Mouse (Mus musculus): ENCODE data around the gene Zfp219. TPM values are rescaled to one million over a fixed set of nuclear protein-coding genes. Genes with fewer than 3 reads are reported as not detected.
A peak's percentile ranks its signal among the peaks of the same experiment; 100 is the strongest.

Gene Zfp219
- total RNA-seq, 1 experiment from 2014 or later, result 15.8 TPM

DNA sequence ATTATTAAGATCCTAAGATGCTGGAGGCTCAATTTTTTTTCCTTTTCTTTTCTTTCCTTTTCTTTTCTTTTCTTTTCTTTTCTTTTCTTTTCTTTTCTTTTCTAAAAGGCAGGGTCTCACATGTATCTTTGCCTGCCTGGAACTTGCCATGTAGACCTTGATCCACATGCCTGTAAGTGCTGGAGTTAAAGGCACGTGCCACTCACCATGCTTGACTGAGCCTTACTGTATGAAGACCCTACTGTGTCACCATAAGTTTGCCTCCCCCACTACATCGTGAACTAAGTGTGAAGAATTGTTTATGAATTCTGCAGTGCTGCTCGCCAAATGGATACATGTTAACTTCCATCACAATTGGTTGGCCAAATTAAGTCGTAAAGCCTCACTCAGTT, 601 bp upstream of the Zfp219 start:
- ATAC-seq (replicated peaks in 1 of 2; ENCODE audit: insufficient read depth in 1 of 2, low FRiP score in 2 of 2, low TSS enrichment in 1 of 2, low read depth in 1 of 2, poor library complexity in 2 of 2, severe bottlenecking in 2 of 2), result no peak

DNA sequence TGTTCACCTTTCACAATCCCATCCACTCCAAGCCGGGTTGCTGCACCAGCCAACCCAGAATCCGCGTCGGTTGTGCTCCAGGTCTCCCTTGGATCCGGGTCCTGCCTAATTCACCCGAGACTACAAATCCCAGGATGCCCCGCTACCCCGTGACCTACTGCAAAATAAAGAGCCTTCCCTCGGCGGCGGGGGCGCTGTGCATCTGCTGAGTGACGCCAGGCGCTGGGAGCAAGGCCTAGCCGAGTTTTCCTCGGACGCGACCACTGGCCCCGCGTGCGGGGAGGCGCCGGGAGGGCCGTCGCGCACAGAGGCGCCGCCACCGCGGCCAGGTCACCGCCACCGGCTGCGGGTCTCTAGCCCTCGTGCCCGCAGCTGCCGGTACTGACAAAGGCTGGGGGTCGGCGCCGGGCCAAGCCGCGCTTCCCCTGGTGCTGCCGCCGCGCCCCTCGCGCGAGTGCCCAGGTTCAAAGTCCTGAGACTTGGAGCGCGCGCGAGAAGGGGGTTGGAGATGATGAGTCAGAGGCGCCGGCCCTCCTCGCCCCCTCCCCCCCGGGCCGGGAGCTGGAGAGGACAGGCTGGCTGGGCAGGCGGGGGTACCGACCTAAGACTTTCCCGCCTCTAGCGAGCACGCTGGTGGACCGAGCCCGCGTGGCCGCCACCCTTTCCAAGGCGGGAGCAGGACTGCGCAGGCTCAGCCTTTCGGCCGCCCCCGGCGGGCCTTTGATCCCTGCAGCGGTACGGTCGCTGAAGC, 768 bp downstream of the Zfp219 start:
- ATAC-seq (replicated peaks in 1 of 2; ENCODE audit: insufficient read depth in 1 of 2, low FRiP score in 2 of 2, low TSS enrichment in 1 of 2, low read depth in 1 of 2, poor library complexity in 2 of 2, severe bottlenecking in 2 of 2), result peak; percentile 80

DNA sequence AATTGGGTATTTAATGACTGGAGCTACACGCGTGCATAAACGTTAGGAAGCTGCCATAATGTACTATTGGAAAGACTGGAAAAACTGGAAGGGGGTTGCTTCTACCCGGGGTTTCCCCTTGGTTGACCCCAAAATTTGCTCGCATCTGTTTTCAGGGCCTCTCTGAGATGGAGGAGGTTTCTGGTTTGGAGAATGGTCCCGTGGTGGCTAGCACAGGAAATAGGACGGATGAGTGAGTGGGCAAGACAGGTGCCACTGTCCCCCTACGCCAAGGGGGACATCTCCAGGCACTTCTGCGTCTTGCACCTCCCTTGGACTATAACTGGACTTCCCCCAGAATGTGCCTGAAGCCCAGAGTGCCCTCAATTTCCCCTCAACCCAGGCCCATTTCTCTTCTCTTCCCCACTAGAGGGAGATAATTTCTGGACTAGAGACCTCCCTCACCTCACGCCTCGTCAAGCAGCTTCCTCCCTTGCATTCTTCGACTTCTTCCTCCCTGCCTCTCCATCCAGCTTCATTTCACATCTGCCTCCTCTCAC, 1.4 kb downstream of the Zfp219 start:
- ATAC-seq (replicated peaks in 1 of 2; ENCODE audit: insufficient read depth in 1 of 2, low FRiP score in 2 of 2, low TSS enrichment in 1 of 2, low read depth in 1 of 2, poor library complexity in 2 of 2, severe bottlenecking in 2 of 2), result peak; percentile 43 to 46

DNA sequence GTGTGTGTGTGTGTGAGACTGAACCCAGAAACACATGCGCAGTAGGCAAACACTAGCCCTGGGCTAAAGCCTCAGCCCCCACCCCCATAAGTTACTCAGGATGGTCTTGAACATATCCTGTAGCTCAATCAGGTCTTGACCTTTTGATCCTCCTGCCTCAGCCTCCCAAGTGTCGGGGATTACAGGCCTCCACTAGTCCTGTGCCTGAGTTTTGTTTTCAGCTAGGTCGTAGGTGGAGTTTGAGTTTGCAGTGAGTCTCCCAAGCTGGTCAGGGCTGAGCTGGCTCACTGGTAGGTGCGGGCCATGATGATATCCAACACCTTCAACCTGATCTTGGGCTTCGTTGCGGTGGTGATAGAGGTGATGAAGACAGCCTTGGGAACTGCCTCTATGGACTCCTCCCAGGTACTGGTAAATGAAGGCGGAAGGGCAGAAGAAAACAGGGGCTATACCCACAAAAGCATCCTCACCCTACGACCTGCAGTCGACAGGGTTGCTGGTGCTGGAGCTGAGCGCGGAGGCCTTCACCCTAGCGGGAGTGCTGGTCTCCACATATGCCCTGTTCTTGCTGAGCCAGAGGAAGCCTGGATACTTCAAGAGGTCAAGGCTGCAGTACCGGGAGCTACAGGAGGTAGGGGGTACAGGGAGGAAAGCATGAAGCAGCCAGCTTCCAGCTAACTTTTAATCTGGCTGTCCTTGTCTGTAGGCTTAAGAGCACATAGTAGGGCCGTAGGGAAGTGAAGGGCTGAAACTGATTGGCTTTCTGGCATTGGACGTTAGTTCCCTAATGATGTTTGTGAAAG, 2.1 kb downstream of the Zfp219 start:
- no peak for ATAC-seq (replicated peaks in 1 of 2; ENCODE audit: insufficient read depth in 1 of 2, low FRiP score in 2 of 2, low TSS enrichment in 1 of 2, low read depth in 1 of 2, poor library complexity in 2 of 2, severe bottlenecking in 2 of 2)

DNA sequence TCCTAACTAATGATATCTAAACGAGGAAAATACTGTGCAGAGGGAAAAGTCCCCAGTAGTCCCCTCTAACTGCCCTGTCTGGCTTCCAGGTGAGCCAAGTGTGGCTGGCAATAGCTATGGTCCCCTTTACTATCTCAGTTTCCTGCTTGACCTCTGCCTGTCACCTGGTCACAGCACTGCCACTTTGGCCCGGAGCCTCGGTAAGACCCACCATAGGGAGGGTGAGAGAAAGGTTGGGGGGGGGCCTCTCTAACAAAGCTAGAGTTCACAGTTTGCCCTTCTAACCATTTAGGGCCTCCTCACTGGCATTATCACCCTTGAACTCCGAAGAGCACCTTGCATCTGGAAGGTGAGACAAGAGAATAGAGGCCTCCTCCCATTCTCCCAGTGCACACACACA, 2.9 kb downstream of the Zfp219 start:
- no peak for ATAC-seq (replicated peaks in 1 of 2; ENCODE audit: insufficient read depth in 1 of 2, low FRiP score in 2 of 2, low TSS enrichment in 1 of 2, low read depth in 1 of 2, poor library complexity in 2 of 2, severe bottlenecking in 2 of 2)

DNA sequence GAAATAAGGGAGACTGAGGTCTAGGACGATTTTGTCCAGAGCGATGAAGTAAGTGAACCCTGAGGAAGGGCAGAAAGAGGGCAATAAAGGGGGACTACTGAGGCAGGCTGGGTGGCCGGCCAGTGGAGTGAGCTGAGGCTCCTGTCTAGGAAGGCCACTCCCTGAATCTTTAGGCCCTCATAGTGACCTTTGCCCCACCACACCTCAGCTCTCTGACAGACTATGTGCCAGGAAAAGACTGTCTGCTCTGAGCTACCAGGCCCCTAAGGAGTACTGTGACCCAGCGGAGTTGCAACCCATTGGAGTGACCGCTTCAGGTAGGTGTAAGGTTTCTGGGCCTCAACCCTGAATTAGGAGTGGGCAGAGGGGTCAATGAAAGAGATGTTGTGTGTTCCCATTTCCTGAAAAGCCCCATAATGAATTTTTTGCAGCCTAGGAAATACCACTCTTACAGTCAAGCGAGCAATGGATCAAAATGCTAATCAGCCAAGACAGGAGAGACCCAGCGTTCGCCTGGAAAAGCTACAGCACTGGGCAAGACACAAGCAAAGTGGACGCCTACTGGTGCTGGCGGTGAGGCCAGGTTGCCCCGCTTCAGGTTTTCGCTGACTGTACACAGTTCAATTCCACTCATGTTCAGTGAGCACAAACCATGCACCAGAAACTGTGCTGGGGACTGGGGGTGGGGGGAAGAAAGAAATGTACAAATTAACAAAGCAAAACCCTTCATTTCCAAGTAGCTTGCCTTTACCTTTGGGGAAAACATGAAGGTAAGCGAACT, 3.7 kb downstream of the Zfp219 start:
- no peak for ATAC-seq (replicated peaks in 1 of 2; ENCODE audit: insufficient read depth in 1 of 2, low FRiP score in 2 of 2, low TSS enrichment in 1 of 2, low read depth in 1 of 2, poor library complexity in 2 of 2, severe bottlenecking in 2 of 2)

DNA sequence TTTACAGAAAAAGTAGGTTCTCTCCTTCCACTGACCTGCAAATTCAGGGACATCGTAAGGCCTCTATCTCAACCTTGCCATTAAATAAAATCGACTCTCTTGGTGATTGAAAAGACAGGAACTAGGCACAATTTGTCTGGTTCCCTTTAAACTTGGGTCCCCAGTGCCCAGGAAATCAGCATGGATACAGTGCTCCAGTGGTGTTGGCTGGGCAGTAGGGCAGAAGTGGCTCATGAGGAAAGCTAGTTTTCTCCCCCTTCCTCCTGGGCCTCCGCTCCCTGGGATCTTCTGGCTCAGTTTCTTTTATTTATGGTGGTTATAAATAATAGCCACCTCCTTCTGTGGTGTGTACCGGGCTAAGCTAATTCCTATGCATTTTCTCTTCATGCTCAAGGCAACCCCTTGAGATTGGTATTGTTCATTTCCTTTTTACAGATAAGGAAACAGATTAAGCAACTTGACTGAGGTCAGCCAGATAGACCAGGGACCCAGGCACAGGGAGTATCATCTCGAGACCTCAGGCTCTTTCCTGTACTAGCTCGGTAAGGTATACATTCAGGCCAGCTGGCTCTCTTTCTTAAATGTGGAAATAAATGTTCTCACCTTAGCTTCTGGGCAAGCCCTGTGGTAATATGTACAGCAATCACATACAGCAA, 5.0 kb downstream of the Zfp219 start, which contains the start of gene Tmem253:
Gene Tmem253 (plus strand): TSS at position 214 of the 656 bp plus-strand sequence.
- ATAC-seq (replicated peaks in 1 of 2; ENCODE audit: insufficient read depth in 1 of 2, low FRiP score in 2 of 2, low TSS enrichment in 1 of 2, low read depth in 1 of 2, poor library complexity in 2 of 2, severe bottlenecking in 2 of 2), result no peak

DNA sequence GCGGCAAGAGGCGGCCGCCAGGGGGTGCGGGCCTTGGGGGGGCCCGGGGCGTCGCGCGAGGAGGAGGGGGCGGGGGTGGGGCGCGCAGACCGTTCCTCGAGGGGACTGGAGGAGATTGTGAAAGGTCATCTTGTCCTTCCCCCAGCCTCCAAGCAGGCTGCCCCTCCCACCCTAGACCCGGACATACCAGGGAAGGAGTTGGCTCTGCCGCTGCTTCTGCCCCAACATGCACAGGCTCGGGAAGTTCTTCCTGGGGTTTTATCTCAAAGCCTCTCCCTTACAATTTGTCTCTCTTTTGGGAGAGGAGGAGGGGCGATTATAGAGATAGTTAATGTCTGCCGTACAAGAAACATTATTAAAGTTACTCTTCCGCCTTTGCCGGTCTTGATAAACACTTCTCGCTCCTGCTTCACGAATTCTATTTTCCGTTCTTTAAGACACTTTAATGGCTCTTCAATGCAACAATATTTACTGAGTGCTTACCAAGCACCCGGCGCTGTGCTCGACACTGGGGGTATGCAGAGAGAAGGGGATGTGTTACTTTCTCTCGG, 5.7 kb downstream of the Zfp219 start:
- peak; percentile 19 to 34; a peak in 2 of 4 replicates for ATAC-seq (replicated peaks in 1 of 2; ENCODE audit: insufficient read depth in 1 of 2, low FRiP score in 2 of 2, low TSS enrichment in 1 of 2, low read depth in 1 of 2, poor library complexity in 2 of 2, severe bottlenecking in 2 of 2)

DNA sequence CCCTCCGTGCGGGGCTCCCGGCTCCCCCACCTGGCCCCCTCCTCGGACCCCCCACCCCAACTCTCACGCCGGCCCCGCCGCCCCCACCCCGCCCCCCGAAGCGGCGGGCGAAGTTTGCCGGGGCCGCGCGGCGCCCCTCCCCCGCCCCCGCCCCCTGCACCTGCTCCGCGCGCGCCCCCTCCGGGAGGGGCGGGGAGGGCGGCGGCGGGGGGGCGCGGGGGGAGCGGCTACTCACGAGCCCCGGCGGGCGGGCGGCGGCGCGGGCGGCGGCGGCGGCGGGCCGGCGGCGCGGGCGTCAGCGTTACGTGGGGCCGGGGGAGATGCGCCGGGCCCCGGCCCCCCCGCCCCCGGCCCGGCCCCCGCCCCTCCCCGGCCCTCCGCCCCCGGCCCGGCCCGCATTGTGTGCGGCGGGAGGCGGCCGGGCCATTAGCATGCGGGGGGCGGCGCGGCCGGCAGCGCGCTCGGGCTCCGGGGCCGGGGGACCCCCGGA, 6.2 kb downstream of the Zfp219 start:
- ATAC-seq (replicated peaks in 1 of 2; ENCODE audit: insufficient read depth in 1 of 2, low FRiP score in 2 of 2, low TSS enrichment in 1 of 2, low read depth in 1 of 2, poor library complexity in 2 of 2, severe bottlenecking in 2 of 2), result no peak

DNA sequence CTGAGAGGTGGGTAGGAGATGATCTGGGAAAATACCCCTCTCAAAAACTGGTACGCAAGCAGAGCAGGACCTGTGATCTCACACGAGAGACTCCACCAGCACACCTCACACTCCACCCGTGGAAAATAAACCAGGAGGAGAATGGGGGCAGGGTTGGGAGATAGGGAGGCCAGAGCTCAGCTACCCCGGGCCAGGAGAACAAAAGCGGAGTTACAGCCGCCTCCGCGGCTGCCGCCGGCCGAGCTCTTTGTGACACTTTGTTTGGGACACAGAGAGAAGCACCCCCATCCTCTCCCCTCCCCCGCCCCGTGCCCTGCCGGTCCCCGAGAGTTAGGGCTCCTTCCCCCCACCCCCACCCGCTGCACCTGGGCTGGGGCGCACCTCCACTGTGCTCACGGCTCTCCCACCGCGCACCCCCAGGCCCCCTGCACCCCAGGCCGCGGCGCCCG, 6.7 kb downstream of the Zfp219 start:
- ATAC-seq (replicated peaks in 1 of 2; ENCODE audit: insufficient read depth in 1 of 2, low FRiP score in 2 of 2, low TSS enrichment in 1 of 2, low read depth in 1 of 2, poor library complexity in 2 of 2, severe bottlenecking in 2 of 2), result no peak

DNA sequence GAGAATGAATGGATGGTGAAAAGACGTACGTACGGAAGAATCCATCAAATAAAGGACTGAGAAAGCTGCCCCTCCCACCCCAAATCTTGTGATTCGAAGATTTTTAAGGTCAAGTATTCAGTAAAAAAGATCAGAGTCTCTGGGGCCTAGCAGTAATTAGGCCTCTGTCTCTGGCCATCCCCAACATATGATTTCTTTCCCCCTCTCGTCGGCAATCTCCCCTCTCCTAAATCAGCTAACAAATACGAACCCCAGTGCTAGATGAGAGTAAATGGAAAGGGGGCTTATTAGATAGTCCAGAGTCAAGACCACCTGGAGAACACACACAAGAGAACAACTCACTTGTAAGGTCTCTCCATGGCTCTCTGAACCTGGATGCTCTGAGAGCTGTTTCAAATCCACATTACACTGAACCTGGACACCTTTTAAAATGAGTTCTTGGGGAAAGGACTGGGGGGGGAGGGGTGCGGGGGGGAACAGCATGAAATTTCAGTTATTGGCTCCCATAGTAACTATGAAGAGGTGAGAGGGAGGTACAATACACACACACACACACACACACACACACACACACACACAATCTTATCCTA, 7.4 kb downstream of the Zfp219 start:
- ATAC-seq (replicated peaks in 1 of 2; ENCODE audit: insufficient read depth in 1 of 2, low FRiP score in 2 of 2, low TSS enrichment in 1 of 2, low read depth in 1 of 2, poor library complexity in 2 of 2, severe bottlenecking in 2 of 2), result no peak

DNA sequence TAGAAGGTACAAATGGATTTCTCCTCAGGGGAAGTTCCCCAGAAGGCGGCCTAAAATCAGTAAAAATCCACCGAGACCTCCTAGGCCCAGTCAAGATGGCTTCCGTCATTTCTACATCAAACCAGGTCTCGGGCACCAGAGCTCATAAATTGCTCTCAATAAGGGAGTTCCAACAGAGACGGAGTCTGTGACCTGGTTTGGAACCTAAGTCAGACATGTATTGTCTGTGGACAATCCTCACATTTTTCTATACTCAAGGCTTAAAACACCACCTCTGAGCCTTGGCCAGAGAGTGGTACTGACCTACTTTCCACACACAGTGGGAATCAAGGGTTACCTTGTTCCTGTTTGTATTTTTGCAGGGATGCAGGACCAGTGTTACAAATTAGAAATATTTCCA, 8.0 kb downstream of the Zfp219 start:
- ATAC-seq (replicated peaks in 1 of 2; ENCODE audit: insufficient read depth in 1 of 2, low FRiP score in 2 of 2, low TSS enrichment in 1 of 2, low read depth in 1 of 2, poor library complexity in 2 of 2, severe bottlenecking in 2 of 2), result no peak

DNA sequence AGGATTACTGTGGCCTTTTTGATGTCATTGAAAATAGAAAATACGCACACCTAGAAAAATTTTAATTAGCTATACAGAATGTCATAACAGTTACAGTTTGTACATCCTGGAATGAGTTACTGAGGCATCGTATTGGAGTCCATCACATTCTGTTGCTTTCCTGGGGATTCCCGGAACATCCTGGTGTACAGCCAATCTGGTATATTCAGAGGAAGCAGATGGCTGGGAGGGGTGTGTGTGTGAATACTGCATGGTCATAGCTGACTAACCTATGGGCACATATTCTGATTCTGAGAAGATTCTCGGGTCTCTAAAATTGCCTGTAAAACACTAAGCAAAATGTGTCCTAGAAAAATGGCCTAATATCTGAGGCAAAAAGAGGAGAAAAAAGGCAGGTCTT, 8.4 kb downstream of the Zfp219 start:
- ATAC-seq (replicated peaks in 1 of 2; ENCODE audit: insufficient read depth in 1 of 2, low FRiP score in 2 of 2, low TSS enrichment in 1 of 2, low read depth in 1 of 2, poor library complexity in 2 of 2, severe bottlenecking in 2 of 2), result no peak

DNA sequence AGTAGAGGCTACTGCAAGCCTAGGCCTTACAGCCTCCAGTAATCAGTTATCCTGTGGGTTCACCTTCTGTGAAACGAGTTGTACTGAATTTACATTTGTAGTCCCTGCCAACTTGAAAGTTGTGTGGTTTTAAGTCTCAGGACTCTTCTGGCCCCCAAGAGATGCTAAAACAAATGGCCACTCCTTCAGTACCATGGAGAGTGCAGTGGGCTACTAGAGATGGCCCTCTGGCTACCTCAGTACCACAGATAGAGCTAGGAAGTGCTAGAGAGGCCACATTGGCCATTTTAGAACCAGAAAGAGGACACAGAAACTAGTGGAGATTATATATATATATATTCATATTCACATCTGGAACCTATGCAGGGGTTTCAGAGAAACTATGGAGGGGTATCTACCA, 8.8 kb downstream of the Zfp219 start:
- ATAC-seq (replicated peaks in 1 of 2; ENCODE audit: insufficient read depth in 1 of 2, low FRiP score in 2 of 2, low TSS enrichment in 1 of 2, low read depth in 1 of 2, poor library complexity in 2 of 2, severe bottlenecking in 2 of 2), result no peak

DNA sequence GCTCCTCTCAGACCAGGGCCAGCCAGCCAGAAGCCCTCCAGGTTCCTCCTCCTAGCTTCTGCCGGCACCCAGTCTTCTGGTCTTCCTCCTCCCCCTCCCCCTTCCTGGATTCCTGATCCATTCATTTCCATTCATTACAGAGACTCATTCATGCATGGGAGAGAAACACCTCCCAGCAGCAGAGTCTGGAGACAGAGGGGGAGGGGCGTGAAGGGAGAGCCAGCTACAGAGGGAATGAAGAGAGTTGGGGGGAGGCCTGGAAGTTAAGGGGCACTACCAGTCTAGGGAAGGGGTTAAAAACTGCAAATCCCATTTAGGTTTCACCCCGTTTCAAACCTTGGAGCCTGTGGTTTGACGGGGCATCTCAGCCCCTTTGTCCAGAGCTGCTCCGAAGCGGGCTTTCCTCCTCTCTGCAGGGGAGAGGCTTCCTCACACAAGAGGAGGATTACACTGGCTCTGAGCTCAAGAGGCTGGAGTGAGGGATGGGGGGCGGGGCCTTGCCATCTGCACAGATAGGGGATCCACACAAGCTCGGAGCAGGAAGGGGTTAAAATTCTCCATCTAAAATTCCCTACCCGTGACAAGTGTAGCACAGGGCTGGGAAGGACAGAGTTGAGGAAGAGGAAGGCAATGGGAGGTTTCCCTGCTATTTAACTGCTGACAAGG, 10.0 kb downstream of the Zfp219 start:
- ATAC-seq (replicated peaks in 1 of 2; ENCODE audit: insufficient read depth in 1 of 2, low FRiP score in 2 of 2, low TSS enrichment in 1 of 2, low read depth in 1 of 2, poor library complexity in 2 of 2, severe bottlenecking in 2 of 2), result no peak

DNA sequence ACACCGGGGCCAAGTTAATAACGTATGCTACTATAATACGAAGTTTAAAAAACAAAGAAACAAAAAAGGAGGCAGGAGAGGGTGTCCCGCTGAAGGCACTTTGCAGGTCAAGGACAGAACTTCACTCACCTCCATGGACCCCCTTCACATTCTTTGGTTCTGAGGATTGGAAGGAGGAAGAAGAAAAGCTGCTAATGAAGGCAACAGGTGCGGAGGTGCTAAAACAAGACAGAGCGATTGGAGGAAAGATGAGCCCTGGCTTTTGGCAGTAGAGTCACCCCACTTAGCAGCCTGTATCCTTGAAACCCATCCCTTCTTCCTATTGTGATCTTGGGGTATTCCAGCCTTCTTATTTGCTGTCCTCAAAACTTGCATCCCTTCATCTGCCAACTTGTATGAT, 10.7 kb downstream of the Zfp219 start:
- no peak for ATAC-seq (replicated peaks in 1 of 2; ENCODE audit: insufficient read depth in 1 of 2, low FRiP score in 2 of 2, low TSS enrichment in 1 of 2, low read depth in 1 of 2, poor library complexity in 2 of 2, severe bottlenecking in 2 of 2)

All from hematopoietic stem cell, adult 5-6 weeks (primary cell).